Mouse (Mus musculus) liver, embryonic 11.5 days (tissue): ENCODE results near the gene Vav3. TPM values are rescaled to one million over a fixed set of nuclear protein-coding genes. Genes with fewer than 3 reads are reported as not detected.

Experiments used
- polyA plus RNA-seq: library from polyadenylated mRNA; unstranded; fragments of >200 nt; fragmentation: Nextera tagmentation; extraction: Ambion mirVana; gene quantifications from 2 replicates; pipeline ENCODE4 v1.2.1, GENCODE M21; 2014

The Vav3 gene
- polyA plus RNA-seq, 1 experiment from 2014 or later = 5.8 TPM

Other genes starting within 250 kb of the Vav3 start
- 16.2 and 19.9 TPM in 2 replicates for gene Slc25a24, start 217.5 kb upstream of the Vav3 start, polyA plus RNA-seq